Mouse (Mus musculus): ENCODE results near the gene Fam104a. TPM values are rescaled to one million over a fixed set of nuclear protein-coding genes. Genes with fewer than 3 reads are reported as not detected.

Gene Fam104a
- polyA plus RNA-seq, 2 experiments, result 25.0 to 44.5 TPM

- DNase-seq (ENCODE audit: low read depth in 3 of 3, low spot score in 3 of 3) (no peak), ATAC-seq (ENCODE audit: insufficient read depth) (no peak)
Observed at GRCm38 (mm10) chr11:113674595-113674994, 9.4 kb downstream of the Fam104a start.

GRCm38 (mm10) chr11:113673614-113674013, 10.3 kb downstream of the Fam104a start:
- H3K27ac ChIP-seq, result no peak overlapping the region
- peaks cover 3 to 17% of the 10 kb centered on the region in 2 experiments for H3K4me1 ChIP-seq (replicated peaks; ENCODE audit: control insufficient read depth in 2 of 2, insufficient read depth in 2 of 2, low read length in 1 of 2)
- 93% methylated on average over 4 of the region's 4 CpGs for WGBS (ENCODE audit: insufficient replicate concordance)
- no peak overlapping the region for H3K9ac ChIP-seq (replicated peaks)
- no peak for TF ChIP-seq CTCF (IDR thresholded peaks at IDR 0.05; ENCODE audit: low read depth)
- TF ChIP-seq EP300 (IDR thresholded peaks at IDR 0.05; ENCODE audit: low read depth), result no peak
- no peak overlapping the region for H3K4me3 ChIP-seq (ENCODE audit: insufficient read depth in 1 of 2, low read depth in 2 of 2, low read length in 2 of 2)
- no peaks in the 10 kb centered on the region for H3K9me3 ChIP-seq (ENCODE audit: control insufficient read depth, low read length)
- H3K27me3 ChIP-seq (ENCODE audit: control insufficient read depth, insufficient read depth, low read length), result no peaks in the 10 kb centered on the region
- no peak overlapping the region for H3K4me2 ChIP-seq (ENCODE audit: low read depth)
- DNase-seq (ENCODE audit: low read depth in 3 of 3, low spot score in 3 of 3) (no peak), ATAC-seq (ENCODE audit: insufficient read depth) (no peak)
- H3K36me3 ChIP-seq (replicated peaks; ENCODE audit: control insufficient read depth, insufficient read depth, low read depth), result peaks cover 84% of the 10 kb centered on the region

More at GRCm38 (mm10) chr11:113674595-113674994, 9.4 kb downstream of the Fam104a start:
- Histone ChIP-seq H3K4me3 (ENCODE audit: insufficient read depth in 1 of 2, low read depth in 2 of 2, low read length in 2 of 2) (no peak overlapping the region), H3K9me3 (ENCODE audit: control insufficient read depth, low read length) (no peaks in the 10 kb centered on the region), H3K27me3 (ENCODE audit: control insufficient read depth, insufficient read depth, low read length) (no peaks in the 10 kb centered on the region), H3K9ac (replicated peaks) (no peak overlapping the region), H3K4me1 (replicated peaks; ENCODE audit: control insufficient read depth in 2 of 2, insufficient read depth in 2 of 2, low read length in 1 of 2) (peaks cover 4 to 17% of the 10 kb centered on the region in 2 experiments), H3K36me3 (replicated peaks; ENCODE audit: control insufficient read depth, insufficient read depth, low read depth) (peaks cover 74% of the 10 kb centered on the region), H3K27ac (no peak overlapping the region), H3K4me2 (ENCODE audit: low read depth) (no peak overlapping the region)
- 87% methylated on average over 5 of the region's 5 CpGs for WGBS (ENCODE audit: insufficient replicate concordance)
- TF ChIP-seq EP300 (IDR thresholded peaks at IDR 0.05; ENCODE audit: low read depth) (no peak), CTCF (IDR thresholded peaks at IDR 0.05; ENCODE audit: low read depth) (no peak)

GRCm38 (mm10) chr11:113669711-113670110, 14.2 kb downstream of the Fam104a start:
- 0 out of 2 replicates have a peak, but pooled peaks have one; percentile 1 for TF ChIP-seq EP300 (IDR thresholded peaks at IDR 0.05; ENCODE audit: low read depth)
- TF ChIP-seq CTCF (IDR thresholded peaks at IDR 0.05; ENCODE audit: low read depth), result no peak
- DNase-seq (ENCODE audit: low read depth in 3 of 3, low spot score in 3 of 3), result no peak
- Histone ChIP-seq H3K27me3 (ENCODE audit: control insufficient read depth, insufficient read depth, low read length) (no peaks in the 10 kb centered on the region), H3K9ac (replicated peaks) (no peak overlapping the region), H3K27ac (no peak overlapping the region), H3K36me3 (replicated peaks; ENCODE audit: control insufficient read depth, insufficient read depth, low read depth) (peaks cover 84% of the 10 kb centered on the region), H3K4me3 (ENCODE audit: insufficient read depth in 1 of 2, low read depth in 2 of 2, low read length in 2 of 2) (no peak overlapping the region), H3K4me2 (ENCODE audit: low read depth) (no peak overlapping the region), H3K4me1 (replicated peaks; ENCODE audit: control insufficient read depth in 2 of 2, insufficient read depth in 2 of 2, low read length in 1 of 2) (peaks cover 26 to 33% of the 10 kb centered on the region in 2 experiments), H3K9me3 (ENCODE audit: control insufficient read depth, low read length) (no peaks in the 10 kb centered on the region)
- ATAC-seq (ENCODE audit: insufficient read depth), result peak; percentile 38
- 30% methylated on average over 4 of the region's 4 CpGs for WGBS (ENCODE audit: insufficient replicate concordance)

GRCm38 (mm10) chr11:113668857-113669256, 15.1 kb downstream of the Fam104a start:
- 79% methylated on average over 5 of the region's 5 CpGs for WGBS (ENCODE audit: insufficient replicate concordance)
- no peak overlapping the region for H3K4me3 ChIP-seq (ENCODE audit: insufficient read depth in 1 of 2, low read depth in 2 of 2, low read length in 2 of 2)

GRCm38 (mm10) chr11:113667704-113668103, 16.3 kb downstream of the Fam104a start:
- H3K4me1 ChIP-seq (replicated peaks; ENCODE audit: control insufficient read depth in 2 of 2, insufficient read depth in 2 of 2, low read length in 1 of 2), result peaks cover 26 to 33% of the 10 kb centered on the region in 2 experiments
- DNase-seq (ENCODE audit: low read depth in 3 of 3, low spot score in 3 of 3), result no peak
- TF ChIP-seq CTCF (IDR thresholded peaks at IDR 0.05; ENCODE audit: low read depth) (no peak), EP300 (IDR thresholded peaks at IDR 0.05; ENCODE audit: low read depth) (no peak)
- H3K36me3 ChIP-seq (replicated peaks; ENCODE audit: control insufficient read depth, insufficient read depth, low read depth), result peaks cover 84% of the 10 kb centered on the region
- H3K9me3 ChIP-seq (ENCODE audit: control insufficient read depth, low read length), result no peaks in the 10 kb centered on the region
- no peak overlapping the region for H3K9ac ChIP-seq (replicated peaks)
- no peak for ATAC-seq (ENCODE audit: insufficient read depth)
- no peak overlapping the region for H3K4me2 ChIP-seq (ENCODE audit: low read depth)
- peak overlapping the region; percentile 40 for H3K27ac ChIP-seq
- no peak overlapping the region for H3K4me3 ChIP-seq (ENCODE audit: insufficient read depth in 1 of 2, low read depth in 2 of 2, low read length in 2 of 2)
- H3K27me3 ChIP-seq (ENCODE audit: control insufficient read depth, insufficient read depth, low read length), result no peaks in the 10 kb centered on the region
- 59% methylated on average over 4 of the region's 4 CpGs for WGBS (ENCODE audit: insufficient replicate concordance)

More at GRCm38 (mm10) chr11:113668857-113669256, 15.1 kb downstream of the Fam104a start:
- ATAC-seq (ENCODE audit: insufficient read depth) (no peak), DNase-seq (ENCODE audit: low read depth in 3 of 3, low spot score in 3 of 3) (no peak)
- Histone ChIP-seq H3K4me1 (replicated peaks; ENCODE audit: control insufficient read depth in 2 of 2, insufficient read depth in 2 of 2, low read length in 1 of 2) (peaks cover 26 to 33% of the 10 kb centered on the region in 2 experiments), H3K4me2 (ENCODE audit: low read depth) (no peak overlapping the region), H3K36me3 (replicated peaks; ENCODE audit: control insufficient read depth, insufficient read depth, low read depth) (peaks cover 84% of the 10 kb centered on the region), H3K9me3 (ENCODE audit: control insufficient read depth, low read length) (no peaks in the 10 kb centered on the region), H3K27ac (no peak overlapping the region), H3K27me3 (ENCODE audit: control insufficient read depth, insufficient read depth, low read length) (no peaks in the 10 kb centered on the region), H3K9ac (replicated peaks) (no peak overlapping the region; the same call in 1 of the 2 replicates)
- no peak for TF ChIP-seq CTCF (IDR thresholded peaks at IDR 0.05; ENCODE audit: low read depth)
- TF ChIP-seq EP300 (IDR thresholded peaks at IDR 0.05; ENCODE audit: low read depth), result no peak
